Mouse (Mus musculus) ovary, adult 18-20 months (tissue): ENCODE data around the gene Rnf186.
A peak's percentile ranks its signal among the peaks of the same experiment; 100 is the strongest.

Experiments used
- DNase-seq: peaks from one replicate; pipeline ENCODE4 v3.0.0; 2022; ENCODE audit warnings: low spot score, mixed read lengths

Gene Rnf186

GRCm38 (mm10) chr4:138966866-138967265 lies at the start of gene Rnf186:
Gene Rnf186, plus strand, starts transcription at chr4:138967112.
- DNase-seq, result no peak

- no peak for DNase-seq
Observed at GRCm38 (mm10) chr4:138917282-138917681, 49.6 kb upstream of the Rnf186 start.

- DNase-seq, result no peak
Observed at GRCm38 (mm10) chr4:138921254-138922130, 45.4 kb upstream of the Rnf186 start.

GRCm38 (mm10) chr4:138922131-138922459 lies 44.8 kb upstream of the Rnf186 start:
- DNase-seq, result peak; percentile 77

GRCm38 (mm10) chr4:138925561-138925960 lies 41.4 kb upstream of the Rnf186 start:
- DNase-seq, result no peak

GRCm38 (mm10) chr4:138933862-138934261 lies 33.0 kb upstream of the Rnf186 start:
- no peak for DNase-seq

- no peak for DNase-seq
Observed at GRCm38 (mm10) chr4:138934456-138935145, 32.3 kb upstream of the Rnf186 start.

GRCm38 (mm10) chr4:138938495-138939269 lies 28.2 kb upstream of the Rnf186 start:
- DNase-seq, result no peak

GRCm38 (mm10) chr4:138939481-138939880 lies 27.4 kb upstream of the Rnf186 start:
- DNase-seq, result no peak

GRCm38 (mm10) chr4:138941401-138941800 lies 25.5 kb upstream of the Rnf186 start:
- no peak for DNase-seq

- DNase-seq, result no peak
Observed at GRCm38 (mm10) chr4:138941966-138942365, 24.9 kb upstream of the Rnf186 start.

GRCm38 (mm10) chr4:138943730-138944129 lies 23.2 kb upstream of the Rnf186 start:
- peak; percentile 63 for DNase-seq

- no peak for DNase-seq
Observed at GRCm38 (mm10) chr4:138948257-138948656, 18.7 kb upstream of the Rnf186 start.

GRCm38 (mm10) chr4:138958612-138959011 lies 8.3 kb upstream of the Rnf186 start:
- DNase-seq, result no peak

- no peak for DNase-seq
Observed at GRCm38 (mm10) chr4:138959120-138959519, 7.8 kb upstream of the Rnf186 start.

GRCm38 (mm10) chr4:138959926-138960325 lies 7.0 kb upstream of the Rnf186 start:
- no peak for DNase-seq

- DNase-seq, result no peak
Observed at GRCm38 (mm10) chr4:138962719-138963118, 4.2 kb upstream of the Rnf186 start.

- DNase-seq, result no peak
Observed at GRCm38 (mm10) chr4:138965871-138966270, 1.0 kb upstream of the Rnf186 start.

- DNase-seq, result no peak
Observed at GRCm38 (mm10) chr4:138967485-138967884, 573 bp downstream of the Rnf186 start.

- no peak for DNase-seq
Observed at GRCm38 (mm10) chr4:138968772-138969556, 2.1 kb downstream of the Rnf186 start.

GRCm38 (mm10) chr4:138969736-138970135 lies 2.8 kb downstream of the Rnf186 start:
- no peak for DNase-seq

GRCm38 (mm10) chr4:138971371-138971770 lies 4.5 kb downstream of the Rnf186 start:
- DNase-seq, result no peak
